Mouse (Mus musculus): ENCODE measurements at regions not wholly inside any gene's neighbourhood (a gene's known extent, or its start where the extent isn't known, plus 50 kb on each side); places are given as distances from the start of the nearest gene placed in this dataset.

- peak; percentile 64 for DNase-seq (ENCODE audit: inconsistent ontology term)
These were observed 1220.8 kb upstream of the Pabpc4l start for GRCm38 (mm10) chr3:47668824-47669223.

GRCm38 (mm10) chr3:47662484-47662883 is 1214.5 kb upstream of the Pabpc4l start:
- peak; percentile 84 for DNase-seq (ENCODE audit: inconsistent ontology term)

GRCm38 (mm10) chr3:47660531-47660930 is 1212.5 kb upstream of the Pabpc4l start:
- no peak for DNase-seq (ENCODE audit: inconsistent ontology term)

Measured in Muller cell, postnatal 12 days (primary cell).